Mouse (Mus musculus): ENCODE measurements around the gene Rsu1.

Rsu1 gene

GRCm38 (mm10) chr2:13168743-13169142 lies 102.5 kb downstream of the Rsu1 start:
- no peak for DNase-seq (ENCODE audit: low read depth)

- no peak for DNase-seq (ENCODE audit: low read depth)
These were observed 109.5 kb downstream of the Rsu1 start for GRCm38 (mm10) chr2:13161717-13162116.

GRCm38 (mm10) chr2:13145245-13145644 lies 126.0 kb downstream of the Rsu1 start:
- DNase-seq (ENCODE audit: low read depth), result no peak

GRCm38 (mm10) chr2:13134890-13135289 lies 136.3 kb downstream of the Rsu1 start:
- no peak for DNase-seq (ENCODE audit: low read depth)

GRCm38 (mm10) chr2:13132841-13133240 lies 138.4 kb downstream of the Rsu1 start:
- DNase-seq (ENCODE audit: low read depth), result no peak

GRCm38 (mm10) chr2:13132406-13132805 lies 138.8 kb downstream of the Rsu1 start:
- DNase-seq (ENCODE audit: low read depth), result no peak

GRCm38 (mm10) chr2:13129859-13130258 lies 141.4 kb downstream of the Rsu1 start:
- no peak for DNase-seq (ENCODE audit: low read depth)

GRCm38 (mm10) chr2:13129337-13129736 lies 141.9 kb downstream of the Rsu1 start:
- DNase-seq (ENCODE audit: low read depth), result no peak

- DNase-seq (ENCODE audit: low read depth), result no peak
These were observed 150.8 kb downstream of the Rsu1 start for GRCm38 (mm10) chr2:13120461-13120860.

GRCm38 (mm10) chr2:13117896-13118295 lies 153.3 kb downstream of the Rsu1 start:
- DNase-seq (ENCODE audit: low read depth), result no peak

GRCm38 (mm10) chr2:13106531-13106930 lies 164.7 kb downstream of the Rsu1 start:
- no peak for DNase-seq (ENCODE audit: low read depth)

- DNase-seq (ENCODE audit: low read depth), result no peak
These were observed 166.8 kb downstream of the Rsu1 start for GRCm38 (mm10) chr2:13104388-13104787.

- DNase-seq (ENCODE audit: low read depth), result no peak
These were observed 167.4 kb downstream of the Rsu1 start for GRCm38 (mm10) chr2:13103797-13104200.

GRCm38 (mm10) chr2:13094045-13094444 lies 177.2 kb downstream of the Rsu1 start:
- no peak for DNase-seq (ENCODE audit: low read depth)

GRCm38 (mm10) chr2:13093570-13093969 lies 177.6 kb downstream of the Rsu1 start:
- no peak for DNase-seq (ENCODE audit: low read depth)

GRCm38 (mm10) chr2:13091399-13092015 lies 179.7 kb downstream of the Rsu1 start:
- DNase-seq (ENCODE audit: low read depth), result no peak

- DNase-seq (ENCODE audit: low read depth), result no peak
These were observed 180.4 kb downstream of the Rsu1 start for GRCm38 (mm10) chr2:13090841-13091240.

- DNase-seq (ENCODE audit: low read depth), result no peak
These were observed 181.4 kb downstream of the Rsu1 start for GRCm38 (mm10) chr2:13089861-13090260.

GRCm38 (mm10) chr2:13088266-13088665 lies 182.9 kb downstream of the Rsu1 start:
- DNase-seq (ENCODE audit: low read depth), result no peak

GRCm38 (mm10) chr2:13087811-13088210 lies 183.4 kb downstream of the Rsu1 start:
- DNase-seq (ENCODE audit: low read depth), result no peak

GRCm38 (mm10) chr2:13084223-13084622 lies 187.0 kb downstream of the Rsu1 start:
- DNase-seq (ENCODE audit: low read depth), result no peak

- no peak for DNase-seq (ENCODE audit: low read depth)
These were observed 190.7 kb downstream of the Rsu1 start for GRCm38 (mm10) chr2:13080476-13080875.

GRCm38 (mm10) chr2:13072243-13072642 lies 199.0 kb downstream of the Rsu1 start:
- no peak for DNase-seq (ENCODE audit: low read depth)

- no peak for DNase-seq (ENCODE audit: low read depth)
These were observed 210.6 kb downstream of the Rsu1 start for GRCm38 (mm10) chr2:13060426-13061170.
